Mouse (Mus musculus) frontal cortex, postnatal 36 days (tissue): ENCODE results near the gene Gab1.

Experiments used
- DNase-seq, 2 experiments: peaks; one replicate each; pipeline ENCODE4 v3.0.0; 2022; ENCODE audit warnings: low spot score in 2 of 2

Gab1 gene

DNA sequence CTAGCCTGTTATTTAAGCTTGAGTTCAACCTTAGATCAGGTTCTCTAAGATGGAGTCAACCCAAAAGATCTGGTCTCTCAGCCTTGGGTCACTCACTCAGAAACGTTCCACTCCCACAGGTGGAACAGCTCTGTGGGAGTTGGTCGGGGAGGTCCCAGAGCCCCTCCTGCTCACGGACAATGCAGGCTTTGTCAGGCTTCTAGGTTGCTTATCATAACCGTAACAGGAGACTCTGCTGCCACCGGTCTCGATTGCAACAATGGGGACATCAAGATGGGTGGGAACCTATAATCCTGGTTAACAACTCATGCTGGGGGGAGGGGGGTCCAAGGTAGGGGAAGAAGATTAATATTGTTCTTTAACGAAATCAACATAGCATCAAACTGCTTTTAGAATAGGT lies 127.9 kb downstream of the Gab1 start:
- DNase-seq: no peak

DNA sequence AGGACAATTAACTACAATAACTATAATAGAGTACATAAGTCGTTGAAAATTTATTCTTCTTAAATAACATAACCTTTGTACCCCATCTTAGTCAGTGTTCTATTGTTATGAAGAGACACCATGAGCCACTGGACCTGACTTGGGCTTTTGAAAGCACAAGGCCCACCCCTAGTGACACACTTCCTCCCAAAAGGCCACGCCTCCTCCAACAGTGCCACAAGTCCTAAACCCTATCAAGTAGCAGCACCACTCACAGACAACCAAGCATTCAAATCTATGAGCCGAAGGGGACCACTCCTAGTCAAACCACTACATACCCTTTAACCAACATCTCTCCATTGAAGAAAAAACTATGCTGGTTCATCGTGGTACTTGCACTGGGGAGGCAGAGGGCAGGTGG lies 131.2 kb downstream of the Gab1 start:
- no peak for DNase-seq

DNA sequence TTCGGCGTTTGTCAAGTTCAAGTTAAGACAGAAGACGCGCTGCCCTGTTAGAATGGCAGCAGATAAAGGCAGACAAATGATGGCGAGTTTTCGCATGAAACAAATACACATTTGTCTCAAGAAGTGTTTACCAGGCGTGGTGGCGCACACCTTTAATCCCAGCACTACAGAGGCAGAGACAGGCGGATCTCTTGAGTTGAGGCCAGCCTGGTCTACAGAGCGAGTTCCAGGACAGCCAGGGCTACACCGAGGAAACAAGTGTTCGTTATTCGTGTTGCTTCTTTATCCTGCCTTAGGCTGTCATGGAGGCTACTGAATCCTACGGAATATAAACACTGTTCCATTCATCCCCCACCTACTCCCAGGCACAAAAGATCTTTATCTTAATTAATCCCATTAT lies 140.4 kb downstream of the Gab1 start:
- no peak for DNase-seq

GRCm38 (mm10) chr8:80739155-80739924 lies 141.0 kb downstream of the Gab1 start, which contains the start of gene Smarca5:
Smarca5 (minus strand) TSS chr8:80739497.
- DNase-seq: peak; percentile 93 to 97

GRCm38 (mm10) chr8:80738388-80739154 lies 141.7 kb downstream of the Gab1 start:
- DNase-seq: peak; percentile 54 to 65

- DNase-seq: no peak
Measured at GRCm38 (mm10) chr8:80738046-80738387, 142.3 kb downstream of the Gab1 start.

- DNase-seq: no peak
Measured at GRCm38 (mm10) chr8:80732326-80732725, 148.0 kb downstream of the Gab1 start.

GRCm38 (mm10) chr8:80714461-80714860 lies 165.9 kb downstream of the Gab1 start:
- DNase-seq: no peak
